Mouse (Mus musculus): Measurements from ENCODE around the gene Ankrd22. TPM values are rescaled to one million over a fixed set of nuclear protein-coding genes. Genes with fewer than 3 reads are reported as not detected.

Ankrd22 gene
- total RNA-seq, 2 experiments from 2014 or later, result not detected

DNA sequence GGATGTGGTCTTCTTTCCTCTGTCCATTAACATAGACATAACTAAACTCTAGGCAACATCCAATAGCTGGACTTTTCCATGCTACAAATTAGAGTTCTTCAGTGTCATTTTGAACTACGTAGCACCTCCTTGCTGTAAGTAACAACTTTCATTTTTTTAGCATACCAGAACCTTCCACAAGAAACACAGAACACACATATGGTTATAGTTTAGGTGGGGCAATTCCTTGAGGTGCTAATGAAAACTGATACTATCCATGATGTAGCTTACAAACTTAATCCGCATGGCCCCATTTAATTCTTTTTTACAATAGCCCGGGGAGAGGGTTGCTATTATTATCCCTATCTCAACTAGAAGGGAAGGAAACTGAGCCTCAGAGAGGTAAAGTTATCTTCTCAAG, 8.2 kb upstream of the Ankrd22 start:
- intact Hi-C loops (cut with DNase I), result no loop called here
- Histone ChIP-seq H3K4me3 (no peak overlapping the region), H3K27ac (no peak overlapping the region)
- TF ChIP-seq CTCF (IDR thresholded peaks at IDR 0.05), result no peak
- DNase-seq (ENCODE audit: extremely low spot score in 1 of 2, low spot score in 2 of 2), result no peak

- no peak for TF ChIP-seq CTCF (IDR thresholded peaks at IDR 0.05)
- no peak for DNase-seq (ENCODE audit: extremely low spot score in 1 of 2, low spot score in 2 of 2)
- no peak overlapping the region for H3K27ac ChIP-seq
- intact Hi-C loops (cut with DNase I), result no loop called here
- no peak overlapping the region for H3K4me3 ChIP-seq
Measured at GRCm38 (mm10) chr19:34171167-34171566, 5.3 kb upstream of the Ankrd22 start.

GRCm38 (mm10) chr19:34169121-34169520, 3.3 kb upstream of the Ankrd22 start:
- no peak for TF ChIP-seq CTCF (IDR thresholded peaks at IDR 0.05)
- no peak for DNase-seq (ENCODE audit: extremely low spot score in 1 of 2, low spot score in 2 of 2)
- H3K4me3 ChIP-seq, result no peak overlapping the region
- H3K27ac ChIP-seq, result no peak overlapping the region
- intact Hi-C loops (cut with DNase I), result no loop called here

DNA sequence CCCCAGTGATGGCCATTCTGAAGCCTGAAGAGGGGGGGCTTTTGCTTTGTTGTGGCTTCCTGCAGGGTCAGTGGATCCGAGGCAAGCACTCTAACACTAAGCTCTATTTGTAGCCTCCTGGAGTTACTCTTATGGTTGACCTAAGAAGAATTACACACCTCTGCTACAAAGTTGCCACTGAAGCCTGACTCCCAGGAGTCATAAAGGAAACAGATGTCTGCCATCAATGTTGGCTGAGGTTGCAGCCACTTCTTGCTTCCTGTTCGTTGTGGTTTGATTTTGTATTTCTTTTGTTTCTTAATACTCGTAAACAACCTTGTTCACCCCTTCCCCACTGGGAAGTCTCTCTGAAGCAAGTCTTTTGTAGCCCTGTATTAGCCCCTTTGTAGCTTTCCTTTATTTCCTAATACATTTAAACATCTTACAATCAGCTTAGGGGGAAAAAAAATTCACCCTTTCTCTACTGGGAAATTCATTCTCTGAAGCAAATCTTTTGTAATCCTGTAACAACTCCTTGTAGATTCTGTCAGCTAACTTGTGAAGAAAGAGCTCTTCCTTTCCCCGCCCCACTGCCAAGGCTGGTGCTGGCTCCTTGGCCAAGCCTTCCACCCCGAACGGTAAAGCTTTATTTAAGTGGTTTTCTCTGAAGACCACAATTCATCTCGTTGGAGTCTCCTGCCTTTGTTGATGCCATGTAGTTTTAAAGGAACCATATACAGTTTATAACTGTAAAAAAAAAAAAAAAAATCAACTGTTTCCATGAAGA, 2.2 kb upstream of the Ankrd22 start:
- TF ChIP-seq CTCF (IDR thresholded peaks at IDR 0.05), result no peak
- H3K27ac ChIP-seq, result no peak overlapping the region
- DNase-seq (ENCODE audit: extremely low spot score in 1 of 2, low spot score in 2 of 2), result no peak
- intact Hi-C loops (cut with DNase I), result no loop called here
- H3K4me3 ChIP-seq, result no peak overlapping the region

GRCm38 (mm10) chr19:34166386-34166785, 533 bp upstream of the Ankrd22 start:
- intact Hi-C loops (cut with DNase I), result no loop called here
- H3K4me3 ChIP-seq, result no peak overlapping the region
- no peak overlapping the region for H3K27ac ChIP-seq
- DNase-seq (ENCODE audit: extremely low spot score in 1 of 2, low spot score in 2 of 2), result no peak
- no peak for TF ChIP-seq CTCF (IDR thresholded peaks at IDR 0.05)

DNA sequence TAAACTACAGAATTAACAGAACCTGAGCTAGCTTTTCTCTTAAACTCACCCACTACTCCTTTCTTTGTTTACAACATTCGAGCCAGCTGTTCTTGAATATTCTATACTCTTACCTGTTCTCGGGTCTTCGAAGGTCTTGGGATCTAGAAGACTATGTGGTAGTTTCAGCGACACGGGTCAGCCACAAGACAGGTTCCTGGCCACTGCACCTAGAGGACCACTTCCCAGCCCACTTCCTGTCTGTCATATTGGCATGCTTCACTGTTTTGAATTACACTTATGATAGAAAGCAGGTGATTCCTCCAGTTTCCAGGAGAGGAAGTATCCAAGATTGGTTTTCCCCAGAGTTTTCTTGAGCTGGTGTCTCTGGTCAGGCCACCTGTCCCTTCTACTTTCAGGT, 3.2 kb downstream of the Ankrd22 start:
- Histone ChIP-seq H3K4me3 (no peak overlapping the region), H3K27ac (no peak overlapping the region)
- intact Hi-C loops (cut with DNase I), result no loop called here
- no peak for DNase-seq (ENCODE audit: extremely low spot score in 1 of 2, low spot score in 2 of 2)
- TF ChIP-seq CTCF (IDR thresholded peaks at IDR 0.05), result no peak

- Histone ChIP-seq H3K4me3 (no peak overlapping the region), H3K27ac (no peak overlapping the region)
- no peak for TF ChIP-seq CTCF (IDR thresholded peaks at IDR 0.05)
- intact Hi-C loops (cut with DNase I), result loop anchor here (10.0 kb wide), 1 partner anchor 91 kb away; no protein-coding TSS in a partner anchor
- DNase-seq (ENCODE audit: extremely low spot score in 1 of 2, low spot score in 2 of 2), result no peak
Measured at GRCm38 (mm10) chr19:34153263-34154144, 12.3 kb downstream of the Ankrd22 start.

DNA sequence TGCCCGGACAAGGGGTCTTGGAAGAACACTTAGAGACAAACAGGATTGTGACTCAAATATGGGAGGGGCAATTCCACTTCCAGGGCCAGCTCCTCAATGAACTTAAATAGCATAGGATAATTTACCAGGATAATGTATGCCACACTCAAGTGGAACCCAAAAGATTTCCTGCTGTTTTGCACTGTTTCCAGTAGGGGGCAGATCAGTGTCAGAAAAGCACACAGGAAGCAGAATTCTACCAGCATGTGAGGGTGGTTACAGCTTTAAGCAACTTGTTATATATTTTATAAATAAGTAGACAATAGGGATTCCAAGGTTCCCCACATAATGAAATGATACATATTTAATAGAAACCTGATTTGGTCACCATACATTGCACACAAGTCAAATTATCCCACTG, 13.9 kb downstream of the Ankrd22 start:
- Histone ChIP-seq H3K27ac (no peak overlapping the region), H3K4me3 (no peak overlapping the region)
- DNase-seq (ENCODE audit: extremely low spot score in 1 of 2, low spot score in 2 of 2), result no peak
- intact Hi-C loops (cut with DNase I), result loop anchor here (10.0 kb wide), 1 partner anchor 93 kb away; no protein-coding TSS in a partner anchor
- peak; percentile 77 for TF ChIP-seq CTCF (IDR thresholded peaks at IDR 0.05)

DNA sequence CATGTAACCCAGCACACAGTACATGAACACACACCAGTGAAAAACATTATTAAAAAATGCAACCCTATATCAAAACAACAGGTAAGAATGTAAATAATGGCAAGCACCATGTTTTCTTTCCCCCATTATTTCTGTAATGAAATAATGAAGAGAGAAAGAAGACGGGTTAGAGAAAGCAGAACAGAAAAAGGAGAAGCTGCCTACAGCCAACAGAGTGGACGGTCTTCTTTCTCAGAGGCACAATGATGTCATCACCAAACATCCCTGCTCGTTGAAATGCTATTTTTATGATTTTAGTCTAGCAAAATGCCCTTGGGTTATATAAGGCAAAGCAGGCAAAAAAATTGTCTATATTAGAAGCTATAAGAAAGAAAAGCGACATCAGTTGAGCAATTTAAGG, 17.4 kb downstream of the Ankrd22 start:
- DNase-seq (ENCODE audit: extremely low spot score in 1 of 2, low spot score in 2 of 2), result no peak
- intact Hi-C loops (cut with DNase I), result no loop called here
- H3K4me3 ChIP-seq, result no peak overlapping the region
- H3K27ac ChIP-seq, result no peak overlapping the region
- TF ChIP-seq CTCF (IDR thresholded peaks at IDR 0.05), result no peak

DNA sequence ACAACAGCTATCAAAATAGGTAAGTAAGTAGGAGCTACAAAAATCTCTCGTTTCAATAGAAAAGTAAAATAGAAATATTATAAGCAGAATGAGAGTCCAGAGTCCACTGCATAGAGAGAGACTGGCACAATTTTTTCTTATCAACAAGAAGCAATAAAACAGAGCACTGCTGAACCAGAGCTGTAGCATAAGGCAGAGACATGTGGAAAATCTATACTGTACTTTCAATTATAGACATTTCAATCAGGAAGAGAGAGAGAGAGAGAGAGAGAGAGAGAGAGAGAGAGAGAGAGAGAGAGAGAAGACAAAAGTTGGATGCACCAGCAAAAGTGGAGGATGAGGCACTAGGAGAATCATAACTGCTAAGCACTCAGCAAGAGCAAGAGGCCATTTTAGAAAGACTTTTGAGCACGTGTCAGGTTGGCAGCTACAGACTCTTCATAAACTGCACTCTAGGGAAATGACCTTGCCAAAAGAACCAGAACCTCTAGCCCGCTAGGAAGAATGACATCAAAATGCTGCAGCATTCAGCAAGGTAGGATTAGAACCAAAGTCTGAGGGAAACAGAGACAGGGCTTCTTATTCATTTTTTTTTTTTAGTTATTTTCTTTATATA, 26.3 kb downstream of the Ankrd22 start:
- TF ChIP-seq CTCF (IDR thresholded peaks at IDR 0.05), result no peak
- Histone ChIP-seq H3K4me3 (no peak overlapping the region), H3K27ac (no peak overlapping the region)
- no peak for DNase-seq (ENCODE audit: extremely low spot score in 1 of 2, low spot score in 2 of 2)
- intact Hi-C loops (cut with DNase I), result no loop called here

DNA sequence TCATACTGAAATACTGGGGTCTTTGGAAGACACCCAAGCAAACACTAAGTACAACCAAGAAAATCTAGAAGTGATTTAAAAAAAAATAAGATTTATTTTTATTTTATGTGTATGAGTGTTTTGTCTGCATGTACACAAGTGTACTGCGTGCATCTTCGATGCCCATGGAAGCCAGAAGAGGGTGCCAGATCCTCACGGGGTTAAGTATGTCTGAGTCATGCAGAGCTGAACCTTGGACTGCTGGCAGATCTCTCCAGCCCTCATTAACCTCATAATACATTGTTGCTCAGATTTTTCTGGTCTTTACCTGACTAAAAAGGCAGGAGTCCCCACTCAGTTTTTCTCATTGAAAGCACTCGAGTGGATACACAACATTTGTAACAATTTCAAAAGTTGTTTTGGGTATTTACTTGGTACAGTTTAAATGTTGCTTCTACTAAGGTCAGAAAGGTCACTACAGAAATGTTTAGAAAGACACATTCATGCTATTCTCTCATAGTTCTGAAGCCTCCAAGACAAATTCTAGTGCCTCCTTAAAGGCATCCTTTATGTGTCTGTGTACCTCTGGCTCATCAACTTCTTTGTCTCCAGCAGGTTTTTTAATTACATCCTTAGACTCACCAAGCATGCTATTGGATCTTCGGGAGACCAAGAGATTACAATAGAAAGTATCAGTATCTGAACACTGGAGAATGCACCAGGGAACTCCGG, 27.0 kb downstream of the Ankrd22 start:
- DNase-seq (ENCODE audit: extremely low spot score in 1 of 2, low spot score in 2 of 2), result no peak
- no peak; the same call in 1 of the 2 replicates for TF ChIP-seq CTCF (IDR thresholded peaks at IDR 0.05)
- Histone ChIP-seq H3K27ac (no peak overlapping the region), H3K4me3 (no peak overlapping the region)
- intact Hi-C loops (cut with DNase I), result no loop called here

All from left cerebral cortex, adult 2 months (tissue).